Mouse (Mus musculus) cerebellum, postnatal 36 days (tissue): Measurements from ENCODE around the gene Calm3.

Source experiments
- DNase-seq, 2 experiments: peaks; one replicate each; pipeline ENCODE4 v3.0.0; 2021 to 2022; ENCODE audit warnings: mixed read lengths in 2 of 2

Gene Calm3

GRCm38 (mm10) chr7:16885905-16886304, 38.0 kb downstream of the Calm3 start:
- no peak for DNase-seq

- DNase-seq: no peak
These were observed 38.6 kb downstream of the Calm3 start for GRCm38 (mm10) chr7:16885271-16885776.

GRCm38 (mm10) chr7:16884334-16884733, 39.6 kb downstream of the Calm3 start:
- no peak for DNase-seq

- DNase-seq: no peak
These were observed 40.8 kb downstream of the Calm3 start for GRCm38 (mm10) chr7:16883162-16883561.

- DNase-seq: no peak
These were observed 43.3 kb downstream of the Calm3 start for GRCm38 (mm10) chr7:16880615-16881014.

- DNase-seq: no peak
These were observed 43.9 kb downstream of the Calm3 start for GRCm38 (mm10) chr7:16879796-16880547.

GRCm38 (mm10) chr7:16877717-16878116, 46.2 kb downstream of the Calm3 start:
- DNase-seq: no peak

GRCm38 (mm10) chr7:16876608-16877007, 47.3 kb downstream of the Calm3 start:
- no peak for DNase-seq

GRCm38 (mm10) chr7:16876006-16876405, 47.9 kb downstream of the Calm3 start:
- DNase-seq: no peak

- no peak for DNase-seq
These were observed 48.6 kb downstream of the Calm3 start for GRCm38 (mm10) chr7:16875326-16875725.

- no peak for DNase-seq
These were observed 48.8 kb downstream of the Calm3 start, which contains the start of gene Dact3 for GRCm38 (mm10) chr7:16875310-16875325. TSS of gene Dact3 (plus strand) at chr7:16875317.

GRCm38 (mm10) chr7:16874756-16875309, 49.1 kb downstream of the Calm3 start:
- peak; percentile 99 for DNase-seq

GRCm38 (mm10) chr7:16874190-16874589, 49.7 kb downstream of the Calm3 start:
- DNase-seq: peak; percentile 77 to 84

- no peak for DNase-seq
These were observed 50.5 kb downstream of the Calm3 start for GRCm38 (mm10) chr7:16873392-16873791.

- DNase-seq: no peak
These were observed 51.4 kb downstream of the Calm3 start for GRCm38 (mm10) chr7:16872478-16872877.

GRCm38 (mm10) chr7:16871600-16871999, 52.3 kb downstream of the Calm3 start:
- no peak for DNase-seq

GRCm38 (mm10) chr7:16869497-16869896, 54.4 kb downstream of the Calm3 start:
- peak; percentile 86 to 88 for DNase-seq

- no peak for DNase-seq
These were observed 56.4 kb downstream of the Calm3 start for GRCm38 (mm10) chr7:16867488-16867887.
